Comparison of ENCODE assay signal across 19 mouse cellular contexts in the genomic region with DNA sequence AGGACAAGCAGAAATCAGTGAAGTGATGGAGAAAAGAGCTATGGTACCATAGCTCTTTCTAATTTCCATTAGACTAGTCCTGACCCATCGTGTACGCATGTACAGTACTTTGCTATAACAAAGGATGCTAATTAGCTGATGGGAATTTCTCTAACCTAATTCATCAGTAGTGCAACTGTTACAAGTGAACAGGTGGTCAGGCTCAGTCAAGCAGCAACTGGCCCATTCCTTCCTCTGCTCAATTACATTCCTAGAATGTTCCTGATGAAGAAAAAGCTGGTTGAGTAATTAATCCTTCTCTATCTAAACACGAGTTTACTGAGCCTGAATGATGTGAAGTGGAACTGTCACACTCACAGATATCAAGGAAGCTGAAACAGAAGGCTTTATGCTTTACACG.
DNase-seq lines count a peak whose midpoint lies in the region; ATAC-seq and TF ChIP-seq lines count a peak whose summit lies in the region.
"Had no signal": no experiment of that assay in that cellular context is flagged by ENCODE, and none has a peak within 500 bp of the region (broad histone marks: within the 10 kb centered on the region; RNA-seq: fewer than 3 reads in every experiment).

No protein-coding gene starts in this region.

- no peak overlapping the region for H3K9ac ChIP-seq in kidney, postnatal 0 days (ENCODE audit: low read depth, low read length)
- H3K9ac ChIP-seq: embryonic facial prominence, embryonic 13.5 days; forebrain, postnatal 0 days; heart, embryonic 13.5 days had no signal

- no peak overlapping the region for H3K4me2 ChIP-seq in kidney, postnatal 0 days (ENCODE audit: low read length)
- H3K4me2 ChIP-seq: embryonic facial prominence, embryonic 13.5 days; heart, embryonic 13.5 days had no signal

- WGBS in kidney, postnatal 0 days = 33% methylated on average over 4 of the region's 4 CpGs

- TF ChIP-seq CTCF in kidney, postnatal 0 days (IDR thresholded peaks at IDR 0.05; ENCODE audit: low read depth) = no peak

- no peak for ATAC-seq in kidney, postnatal 0 days (replicated peaks; ENCODE audit: low FRiP score, low read depth)
- ATAC-seq: activated CD4-positive, CD25-positive, alpha-beta regulatory T cell, adult 4 months; forebrain, postnatal 0 days; hindbrain, embryonic 16.5 days; inflammation-experienced regulatory T-cells, adult 6 months had no signal

- no peaks in the 10 kb centered on the region for H3K9me3 ChIP-seq in kidney, postnatal 0 days (replicated peaks; ENCODE audit: low read length)
- H3K9me3 ChIP-seq: embryonic facial prominence, embryonic 13.5 days; heart, embryonic 13.5 days had no signal

- no peaks in the 10 kb centered on the region for H3K4me1 ChIP-seq in kidney, postnatal 0 days (replicated peaks; ENCODE audit: insufficient read depth, low read length)
- H3K4me1 ChIP-seq: embryonic facial prominence, embryonic 13.5 days; heart, embryonic 13.5 days had no signal

- H3K4me3 ChIP-seq in kidney, postnatal 0 days (replicated peaks; ENCODE audit: low read depth, low read length) = no peak overlapping the region
- H3K4me3 ChIP-seq: embryonic facial prominence, embryonic 13.5 days; heart, embryonic 13.5 days had no signal

- DNase-seq in heart, adult 11 months = peak; percentile 15
- no peak for DNase-seq in heart, adult 9 months (ENCODE audit: low spot score in 2 of 2)
- peak; percentile 57 for DNase-seq in kidney, postnatal 0 days (ENCODE audit: low spot score)
- no peak for DNase-seq in kidney, adult 8-10 months
- peak; percentile 3 for DNase-seq in ZHBTc4 (ENCODE audit: low read depth, low spot score)
- DNase-seq in retina, postnatal 1 day = peak; percentile 54
- DNase-seq in spleen, postnatal 36 days (ENCODE audit: low spot score in 2 of 2) = no peak
- DNase-seq: adrenal gland, postnatal 14 days; cerebellum, adult 11-12 months; cerebellum, adult 9-10 months; cerebellum, postnatal 25 days; forebrain, postnatal 0 days; gastrocnemius, postnatal 14 days; heart, postnatal 36 days had no signal

- no peak overlapping the region for H3K27ac ChIP-seq in kidney, postnatal 0 days
- H3K27ac ChIP-seq: embryonic facial prominence, embryonic 13.5 days; heart, embryonic 13.5 days had no signal

- H3K36me3 ChIP-seq in kidney, postnatal 0 days (ENCODE audit: insufficient read depth, low read length) = no peaks in the 10 kb centered on the region
- H3K36me3 ChIP-seq: embryonic facial prominence, embryonic 13.5 days; heart, embryonic 13.5 days had no signal

- H3K27me3 ChIP-seq in kidney, postnatal 0 days (ENCODE audit: insufficient read depth, low read length) = no peaks in the 10 kb centered on the region
- H3K27me3 ChIP-seq: embryonic facial prominence, embryonic 13.5 days; heart, embryonic 13.5 days had no signal

Comparison
In these comparisons a context has a peak if more than half of its experiments do, and no peak if none do; other contexts are left out.
1. DNase-seq: peak in heart, adult 11 months (single experiment), kidney, postnatal 0 days (single experiment), ZHBTc4 (single experiment) and retina, postnatal 1 day (single experiment); none in heart, adult 9 months (0 of 2), kidney, adult 8-10 months (0 of 2) and spleen, postnatal 36 days (0 of 2).